Mouse (Mus musculus) bone marrow, adult 2 months (tissue): ENCODE data around the gene Igf2bp1.

Experiments
- CTCF ChIP-seq: fragments of 200-500 bp; IDR thresholded peaks from 2 replicates; pipeline ENCODE4 v1.5.1; 2011; ENCODE audit warnings: low read length, control low read depth; ENCODE audit not compliant: control insufficient read depth, insufficient read depth
- POLR2A ChIP-seq: fragments of 200-500 bp; IDR thresholded peaks from 2 replicates; pipeline ENCODE4 v1.6.1; 2011; ENCODE audit warnings: low read depth, mild to moderate bottlenecking, control low read depth, low read length, borderline replicate concordance; ENCODE audit not compliant: control insufficient read depth

DNA sequence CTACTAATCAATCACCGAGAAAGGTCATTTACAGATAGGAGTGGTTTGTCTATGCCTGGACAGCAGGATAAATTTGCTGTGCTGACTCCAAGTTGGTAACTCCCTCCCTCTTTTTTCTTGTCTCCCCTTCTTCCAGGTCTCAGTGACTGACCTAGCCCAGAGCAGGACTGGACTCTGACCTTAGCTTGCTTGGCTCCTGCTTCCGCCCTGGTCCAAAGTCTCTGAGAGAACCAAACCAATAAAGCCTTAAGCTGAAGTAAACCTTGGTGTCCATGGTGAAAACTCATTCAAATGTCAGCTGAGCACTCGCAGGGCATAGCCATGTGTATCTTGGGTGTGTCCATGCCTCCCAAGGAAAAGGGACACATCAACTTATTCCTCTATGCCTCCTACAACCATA, 24.8 kb upstream of the Igf2bp1 start:
- TF ChIP-seq POLR2A = no peak
- TF ChIP-seq CTCF = no peak
